Mouse (Mus musculus): ENCODE data around the gene Gm28168. TPM values are rescaled to one million over a fixed set of nuclear protein-coding genes. Genes with fewer than 3 reads are reported as not detected.
"Not testable (repeated sequence)": the region's sequence is repeated elsewhere in the genome, so short reads cannot be mapped to it uniquely, and the experiment has no call there.

Gm28168 gene
- not detected in 2 replicates for polyA plus RNA-seq (2016; fragmentation: Nextera tagmentation; extraction: Ambion mirVana)

DNA sequence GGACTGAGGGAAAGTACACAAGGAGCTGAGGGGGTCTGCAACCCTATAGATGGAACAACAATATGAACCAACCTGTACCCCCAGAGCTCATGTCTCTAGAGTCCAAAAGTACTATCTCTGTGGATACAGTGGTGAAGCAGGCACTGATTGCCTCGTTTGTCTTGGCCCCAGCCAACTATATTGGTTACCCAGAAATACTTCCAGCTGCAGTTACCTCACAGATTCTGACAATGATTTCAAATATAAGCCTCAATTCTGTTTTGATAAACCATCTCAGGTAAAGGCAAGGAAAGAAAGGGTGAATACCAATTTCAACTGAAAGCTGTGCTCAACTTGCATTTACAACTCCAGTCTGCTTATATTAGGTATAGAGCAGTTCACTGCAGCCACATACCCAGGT is at the start of gene Gm28168:
Gene Gm28168, plus strand, starts transcription at position 301 of the 400 bp plus-strand sequence.
- not testable (repeated sequence) for H3K9ac ChIP-seq (replicated peaks); H3K27ac ChIP-seq; H3K36me3 ChIP-seq; H3K4me1 ChIP-seq (replicated peaks); ATAC-seq (ENCODE audit: insufficient number of reproducible peaks, insufficient read depth, low FRiP score, low TSS enrichment, low read depth); H3K27me3 ChIP-seq; H3K4me3 ChIP-seq (replicated peaks); H3K4me2 ChIP-seq; H3K9me3 ChIP-seq
- 26% methylated on average over 1 of the region's 1 CpGs for WGBS

DNA sequence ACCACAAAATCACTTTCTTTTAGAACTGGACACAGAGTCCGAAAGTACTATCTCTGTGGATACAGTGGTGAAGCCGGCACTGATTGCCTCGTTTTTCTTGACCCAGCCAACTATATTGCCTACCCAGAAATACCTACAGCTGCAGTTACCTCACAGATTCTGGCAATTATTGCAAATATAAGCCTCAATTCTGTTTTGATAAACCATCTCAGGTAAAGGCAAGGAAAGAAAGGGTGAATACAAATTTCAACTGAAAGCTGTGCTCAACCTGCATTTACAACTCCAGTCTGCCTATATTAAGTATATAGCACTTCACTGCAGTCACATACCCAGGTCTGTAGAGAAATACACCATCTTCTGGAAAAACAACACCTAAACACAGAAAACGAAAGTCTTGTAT is 37.8 kb downstream of the Gm28168 start, which contains the start of gene Gm7145:
Gene Gm7145, plus strand, starts transcription at position 301 of the 400 bp plus-strand sequence.
- Histone ChIP-seq H3K4me2 (no peak within 1 kb of the TSS), H3K9me3 (peaks cover 10% of the 10 kb centered on the region), H3K4me3 (replicated peaks) (no peak within 1 kb of the TSS), H3K4me1 (replicated peaks) (no peaks in the 10 kb centered on the region), H3K9ac (replicated peaks) (no peak within 1 kb of the TSS), H3K36me3 (no peaks in the 10 kb centered on the region), H3K27ac (no peak within 1 kb of the TSS), H3K27me3 (no peaks in the 10 kb centered on the region)
- no peak for ATAC-seq (ENCODE audit: insufficient number of reproducible peaks, insufficient read depth, low FRiP score, low TSS enrichment, low read depth)
- WGBS: 73% methylated on average over 4 of the region's 4 CpGs

Other genes with a start within 250 kb of the Gm28168 start
- gene Gm28363, start 230.9 kb upstream of the Gm28168 start, polyA plus RNA-seq (2016; fragmentation: Nextera tagmentation; extraction: Ambion mirVana): not detected in 2 replicates
- not detected in 2 replicates for gene B020011L13Rik, start 146.9 kb upstream of the Gm28168 start, polyA plus RNA-seq (2016; fragmentation: Nextera tagmentation; extraction: Ambion mirVana)
- not detected in 2 replicates for gene Gm28360, start 97.9 kb upstream of the Gm28168 start, polyA plus RNA-seq (2016; fragmentation: Nextera tagmentation; extraction: Ambion mirVana)
- gene Gm7145, start 37.9 kb downstream of the Gm28168 start, polyA plus RNA-seq (2016; fragmentation: Nextera tagmentation; extraction: Ambion mirVana): not detected in 2 replicates
- gene Gm29106, start 248.5 kb downstream of the Gm28168 start, polyA plus RNA-seq (2016; fragmentation: Nextera tagmentation; extraction: Ambion mirVana): 0.13 and 0.21 TPM in 2 replicates

All from limb, embryonic 12.5 days (tissue).